Mouse (Mus musculus) spleen, postnatal 0 days (tissue): Measurements from ENCODE around the gene Rbm5. TPM values are rescaled to one million over a fixed set of nuclear protein-coding genes. Genes with fewer than 3 reads are reported as not detected.

ENCODE experiments used
- polyA plus RNA-seq: library from polyadenylated mRNA; unstranded; fragments of >200 nt; fragmentation: Nextera tagmentation; extraction: Ambion mirVana; gene quantifications from 2 replicates; pipeline ENCODE4 v1.2.1, GENCODE M21; 2015

The Rbm5 gene
- 86.8 and 98.0 TPM in 2 replicates for polyA plus RNA-seq

GRCm38 (mm10) chr9:107770374-107771290 lies at the start of gene Rbm5:
Rbm5 (minus strand) TSS chr9:107770996.

GRCm38 (mm10) chr9:107709697-107710483 lies 60.9 kb downstream of the Rbm5 start, which contains the start of gene Sema3f:
Sema3f (minus strand) TSS chr9:107710475.

Other genes with a start within 250 kb of the Rbm5 start
- 18.2 and 21.5 TPM in 2 replicates for gene Tmem115, start 237.1 kb downstream of the Rbm5 start, polyA plus RNA-seq
- 14.9 and 16.8 TPM in 2 replicates for gene Cyb561d2, start 228.8 kb downstream of the Rbm5 start, polyA plus RNA-seq
- 12.4 and 12.5 TPM in 2 replicates for gene Nprl2, start 228.8 kb downstream of the Rbm5 start, polyA plus RNA-seq
- gene Zmynd10, start 223.7 kb downstream of the Rbm5 start, polyA plus RNA-seq: not detected in 2 replicates
- 32.9 and 34.1 TPM in 2 replicates for gene Rassf1, start 219.4 kb downstream of the Rbm5 start, polyA plus RNA-seq
- gene Tusc2, start 207.7 kb downstream of the Rbm5 start, polyA plus RNA-seq: 38.6 and 39.5 TPM in 2 replicates
- 28.4 and 28.8 TPM in 2 replicates for gene Hyal2, start 203.1 kb downstream of the Rbm5 start, polyA plus RNA-seq
- 6.8 and 6.9 TPM in 2 replicates for gene Hyal1, start 194.1 kb downstream of the Rbm5 start, polyA plus RNA-seq
- gene Naa80, start 192.1 kb downstream of the Rbm5 start, polyA plus RNA-seq: 18.5 and 20.0 TPM in 2 replicates
- 1.8 and 2.4 TPM in 2 replicates for gene Hyal3, start 190.2 kb downstream of the Rbm5 start, polyA plus RNA-seq
- 146 and 158 TPM in 2 replicates for gene Ifrd2, start 183.4 kb downstream of the Rbm5 start, polyA plus RNA-seq
- 1.2 TPM in 2 replicates for gene Sema3b, start 161.8 kb downstream of the Rbm5 start, polyA plus RNA-seq
- 287 and 324 TPM in 2 replicates for gene Gnai2, start 135.6 kb downstream of the Rbm5 start, polyA plus RNA-seq
- 0.54 and 0.63 TPM in 2 replicates for gene Slc38a3, start 101.5 kb downstream of the Rbm5 start, polyA plus RNA-seq
- gene Gnat1, start 91.3 kb downstream of the Rbm5 start, polyA plus RNA-seq: 1.5 and 2.1 TPM in 2 replicates
- gene Sema3f, start 60.5 kb downstream of the Rbm5 start, polyA plus RNA-seq: 4.4 and 6.3 TPM in 2 replicates
- gene Rbm6, start 102.2 kb upstream of the Rbm5 start, polyA plus RNA-seq: 37.4 and 39.2 TPM in 2 replicates
- 5.0 and 5.7 TPM in 2 replicates for gene Mon1a, start 117.2 kb upstream of the Rbm5 start, polyA plus RNA-seq
- gene Mst1r, start 135.9 kb upstream of the Rbm5 start, polyA plus RNA-seq: 2.1 and 2.4 TPM in 2 replicates
- not detected in 2 replicates for gene Actl11, start 157.5 kb upstream of the Rbm5 start, polyA plus RNA-seq
- gene Camkv, start 164.7 kb upstream of the Rbm5 start, polyA plus RNA-seq: 0.10 and 0.20 TPM in 2 replicates
- gene Traip, start 179.1 kb upstream of the Rbm5 start, polyA plus RNA-seq: 18.6 and 19.2 TPM in 2 replicates
- 74.5 and 86.4 TPM in 2 replicates for gene Uba7, start 204.5 kb upstream of the Rbm5 start, polyA plus RNA-seq
- 0.77 and 1.3 TPM in 2 replicates for gene Gm20661, start 212.1 kb upstream of the Rbm5 start, polyA plus RNA-seq
- 75.4 and 77.7 TPM in 2 replicates for gene Inka1, start 214.9 kb upstream of the Rbm5 start, polyA plus RNA-seq
- gene Cdhr4, start 221.5 kb upstream of the Rbm5 start, polyA plus RNA-seq: 2.2 and 3.8 TPM in 2 replicates
- gene Gm20662, start 225.4 kb upstream of the Rbm5 start, polyA plus RNA-seq: 0.17 TPM in 1 of 2 replicates, not detected in the other
- gene Ip6k1, start 231.5 kb upstream of the Rbm5 start, polyA plus RNA-seq: 43.7 and 46.3 TPM in 2 replicates